Mouse (Mus musculus): ENCODE results near the gene Olfr545. TPM values are rescaled to one million over a fixed set of nuclear protein-coding genes. Genes with fewer than 3 reads are reported as not detected.

The Olfr545 gene
- not detected in 4 replicates for total RNA-seq (2023)

DNA sequence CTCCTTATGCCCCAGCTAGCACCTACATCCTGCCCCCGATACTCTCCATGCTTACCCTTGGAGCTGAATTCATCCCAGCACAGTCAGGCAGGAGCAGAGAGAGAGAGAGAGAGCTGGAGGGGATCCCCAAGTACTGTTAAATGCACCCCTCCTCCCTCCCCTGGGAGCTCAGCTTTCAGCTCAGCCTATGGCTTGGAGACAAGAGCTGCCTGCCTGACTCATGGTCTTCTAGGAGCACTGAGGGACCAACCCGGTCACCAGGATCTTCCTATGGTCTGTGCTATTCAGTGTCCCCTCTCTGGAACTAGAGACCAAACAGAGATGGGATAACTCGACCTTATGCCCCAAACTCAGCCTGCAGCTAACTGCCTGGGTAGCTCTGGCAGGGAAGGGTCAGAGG is at the start of gene Olfr545:
Gene Olfr545, minus strand, starts transcription at position 101 of the 400 bp plus-strand sequence.

DNA sequence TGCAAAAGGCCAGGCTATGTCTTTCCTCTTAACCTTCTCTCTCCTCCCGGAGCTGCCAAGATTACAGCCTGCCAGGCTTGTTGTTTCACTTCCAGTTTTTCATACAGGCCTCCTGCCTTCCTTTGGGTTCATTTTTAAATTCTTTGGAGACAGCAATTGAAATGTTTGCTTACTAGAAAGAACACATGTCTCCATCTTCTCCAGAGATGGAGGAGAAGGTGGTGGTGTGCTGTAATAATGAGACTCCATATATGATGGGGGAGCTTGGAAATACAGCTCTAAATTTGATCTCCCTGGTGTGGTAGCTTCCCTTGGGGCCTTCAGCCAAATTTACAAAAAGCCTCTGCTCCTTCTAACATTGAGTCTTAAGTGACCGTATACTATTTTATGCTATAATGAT is 41.2 kb upstream of the Olfr545 start, which contains the start of gene Olfr548-ps1:
Gene Olfr548-ps1, plus strand, starts transcription at position 301 of the 400 bp plus-strand sequence.

GRCm38 (mm10) chr7:102534449-102534848 is 35.1 kb upstream of the Olfr545 start, which contains the start of gene Olfr547:
TSS of gene Olfr547 (plus strand) at chr7:102534749.

GRCm38 (mm10) chr7:102488161-102488560 is 11.2 kb downstream of the Olfr545 start, which contains the start of gene Olfr544:
TSS of gene Olfr544 (minus strand) at chr7:102488313.

GRCm38 (mm10) chr7:102481579-102481978 is 17.8 kb downstream of the Olfr545 start, which contains the start of gene Olfr543:
TSS of gene Olfr543 (minus strand) at chr7:102481679.

DNA sequence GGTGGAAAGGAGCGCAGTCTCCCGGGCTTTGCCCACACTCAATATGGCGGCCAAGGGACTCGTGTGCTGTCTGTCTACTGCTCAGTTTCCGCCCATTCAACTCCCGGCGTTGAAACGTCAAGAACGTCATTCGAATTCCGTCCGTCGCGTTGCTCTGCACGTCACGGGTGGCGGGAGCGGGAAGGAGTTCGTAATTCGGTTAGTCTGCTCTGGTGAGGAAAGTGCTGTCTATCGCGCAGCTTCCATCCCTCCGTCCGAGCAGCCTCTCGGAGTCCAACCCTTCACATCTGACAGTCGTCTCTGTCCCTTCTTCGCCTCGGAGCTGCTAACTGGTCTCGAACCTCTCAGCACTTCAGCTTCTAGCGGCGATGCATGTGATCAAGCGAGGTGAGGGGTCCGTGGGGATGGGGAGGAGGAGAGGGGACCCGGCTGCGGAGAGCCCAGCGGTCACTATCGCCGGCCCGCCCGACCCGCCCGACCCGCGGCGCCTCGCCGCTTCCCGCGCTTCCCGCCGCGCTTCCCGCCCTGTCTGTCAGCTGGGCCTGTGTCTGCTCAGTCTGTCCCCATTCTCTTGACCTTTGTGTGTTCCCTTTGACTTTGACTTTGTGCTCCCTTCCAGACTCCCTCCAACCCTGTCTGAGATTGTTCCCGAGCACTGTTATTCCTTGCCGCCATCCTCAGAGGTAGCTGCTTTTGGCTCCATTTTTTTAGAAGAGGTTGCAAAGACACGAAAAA is 57.5 kb downstream of the Olfr545 start, which contains the start of gene Rrm1:
Gene Rrm1, plus strand, starts transcription at position 39 of the 735 bp plus-strand sequence.

Other genes starting within 250 kb of the Olfr545 start
- 127 to 136 TPM (median 134 TPM) in 4 replicates for gene Rhog, start 243.5 kb downstream of the Olfr545 start, total RNA-seq (2023)
- 82.7 to 85.7 TPM (median 83.3 TPM) in 4 replicates for gene Stim1, start 231.8 kb downstream of the Olfr545 start, total RNA-seq (2023)
- gene Rrm1, start 57.9 kb downstream of the Olfr545 start, total RNA-seq (2023) = 39.8 to 52.1 TPM (median 45.3 TPM) in 4 replicates
- not detected in 4 replicates for gene Olfr543, start 17.9 kb downstream of the Olfr545 start, total RNA-seq (2023)
- gene Olfr544, start 11.3 kb downstream of the Olfr545 start, total RNA-seq (2023) = not detected in 4 replicates
- not detected in 4 replicates for gene Olfr547, start 35.2 kb upstream of the Olfr545 start, total RNA-seq (2023)
- not detected in 4 replicates for gene Olfr548-ps1, start 41.3 kb upstream of the Olfr545 start, total RNA-seq (2023)
- gene Olfr549, start 50.3 kb upstream of the Olfr545 start, total RNA-seq (2023) = not detected in 4 replicates
- gene Trim21, start 65.9 kb upstream of the Olfr545 start, total RNA-seq (2023) = 32.2 to 40.5 TPM (median 36.2 TPM) in 4 replicates
- gene Olfr550, start 71.9 kb upstream of the Olfr545 start, total RNA-seq (2023) = not detected in 4 replicates
- gene Olfr551, start 92.3 kb upstream of the Olfr545 start, total RNA-seq (2023) = not detected in 4 replicates
- not detected in 4 replicates for gene Olfr552, start 98.2 kb upstream of the Olfr545 start, total RNA-seq (2023)
- not detected in 4 replicates for gene Olfr553, start 118.6 kb upstream of the Olfr545 start, total RNA-seq (2023)
- not detected in 4 replicates for gene Olfr554, start 138.9 kb upstream of the Olfr545 start, total RNA-seq (2023)
- gene Olfr555, start 159.2 kb upstream of the Olfr545 start, total RNA-seq (2023) = not detected in 4 replicates
- gene Olfr556, start 165.3 kb upstream of the Olfr545 start, total RNA-seq (2023) = not detected in 4 replicates
- 11.7 to 17.4 TPM (median 15.2 TPM) in 4 replicates for gene Trim68, start 187.8 kb upstream of the Olfr545 start, total RNA-seq (2023)
- not detected in 4 replicates for gene Olfr557, start 196.3 kb upstream of the Olfr545 start, total RNA-seq (2023)
- not detected in 4 replicates for gene Olfr558, start 202.6 kb upstream of the Olfr545 start, total RNA-seq (2023)
- gene Olfr33, start 219.5 kb upstream of the Olfr545 start, total RNA-seq (2023) = not detected in 4 replicates
- gene Olfr559, start 227.9 kb upstream of the Olfr545 start, total RNA-seq (2023) = not detected in 4 replicates